Mouse (Mus musculus) olfactory bulb, adult 2 months (tissue): ENCODE measurements around the gene Mif.

Experiments
- CTCF ChIP-seq: fragments of 200-500 bp; IDR thresholded peaks from 2 replicates; pipeline ENCODE4 v1.5.1; 2012; ENCODE audit warnings: low read depth, mild to moderate bottlenecking, low read length, moderate library complexity; ENCODE audit not compliant: insufficient read depth
- POLR2A ChIP-seq: fragments of 200-500 bp; IDR thresholded peaks from 2 replicates; pipeline ENCODE4 v1.6.1; 2012; ENCODE audit warnings: mild to moderate bottlenecking, low read depth, low read length, moderate library complexity; ENCODE audit not compliant: insufficient read depth

DNA sequence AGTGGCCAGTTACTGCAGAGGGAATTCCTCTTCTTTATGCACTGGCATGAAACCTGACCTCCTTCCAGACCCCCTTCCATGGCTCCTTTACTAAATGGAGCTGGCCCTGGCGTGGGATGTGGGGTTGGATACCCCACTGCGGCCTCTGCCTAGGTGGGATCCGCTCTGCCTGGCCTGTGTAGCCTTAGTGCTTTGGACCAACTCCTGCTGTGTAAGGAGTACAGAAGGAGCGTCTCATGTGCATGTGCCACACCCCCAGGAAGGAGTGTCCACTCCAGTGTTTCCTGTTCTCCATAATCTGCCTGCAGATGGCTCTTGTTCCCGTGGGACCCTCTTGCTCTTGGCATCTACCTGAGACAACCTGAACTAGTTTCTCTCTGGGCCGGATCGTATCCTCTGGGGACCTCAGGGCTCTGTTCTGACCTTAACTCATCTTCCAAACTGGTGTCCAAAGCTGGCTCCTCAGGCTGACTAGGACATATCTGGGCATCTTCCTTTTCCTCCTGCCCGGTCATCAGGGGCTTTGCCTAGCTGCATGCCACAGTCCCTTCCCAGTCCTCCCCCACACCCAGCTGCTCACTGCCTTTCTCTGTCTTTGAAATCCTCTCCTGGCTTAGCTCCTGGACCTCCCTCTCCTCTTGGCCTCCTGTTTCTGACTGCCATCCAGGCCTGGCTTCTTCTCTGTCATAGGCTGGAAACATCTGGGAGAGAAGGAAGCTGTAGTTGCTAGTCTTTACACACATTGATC, 29.5 kb upstream of the Mif start:
- no peak for TF ChIP-seq CTCF
- no peak for TF ChIP-seq POLR2A
